Mouse (Mus musculus): ENCODE results near the gene Gm9913. TPM values are rescaled to one million over a fixed set of nuclear protein-coding genes. Genes with fewer than 3 reads are reported as not detected.

The Gm9913 gene
- polyA plus RNA-seq, 1 experiment from 2014 or later = not detected

DNA sequence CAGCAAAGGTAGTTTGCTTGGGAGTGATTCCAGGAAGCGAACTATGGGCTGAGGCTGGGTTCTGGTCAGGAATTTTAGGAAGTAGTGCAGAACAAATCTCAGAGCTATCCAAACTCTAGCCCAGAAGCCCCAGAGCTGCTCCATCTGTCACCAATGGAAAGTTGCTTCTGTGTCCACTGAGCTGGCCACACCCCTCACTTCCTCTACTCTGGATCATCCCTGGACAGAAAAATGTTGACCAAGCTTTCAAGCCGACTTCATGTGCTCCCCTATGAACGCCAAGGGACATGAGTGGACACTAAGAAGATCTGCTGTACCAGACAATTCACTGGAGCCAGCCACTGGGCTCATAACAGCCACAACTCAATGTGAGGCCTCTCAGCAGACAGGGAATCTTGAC is 28.7 kb upstream of the Gm9913 start:
- Histone ChIP-seq H3K9ac (ENCODE audit: low read depth, low read length) (no peak overlapping the region), H3K9me3 (replicated peaks; ENCODE audit: control insufficient read depth, low read length) (no peaks in the 10 kb centered on the region), H3K4me1 (ENCODE audit: control insufficient read depth, low read depth, low read length) (no peaks in the 10 kb centered on the region), H3K27me3 (ENCODE audit: control insufficient read depth, insufficient read depth, low read depth, low read length) (no peaks in the 10 kb centered on the region), H3K4me3 (ENCODE audit: low read depth, low read length) (no peak overlapping the region), H3K36me3 (ENCODE audit: control insufficient read depth, insufficient read depth) (no peaks in the 10 kb centered on the region), H3K27ac (ENCODE audit: low read length) (no peak overlapping the region), H3K4me2 (ENCODE audit: low read depth, low read length) (no peak overlapping the region)
- 42% methylated on average over 3 of the region's 3 CpGs for WGBS (ENCODE audit: insufficient replicate concordance)
- no peak for ATAC-seq (ENCODE audit: low read depth)

DNA sequence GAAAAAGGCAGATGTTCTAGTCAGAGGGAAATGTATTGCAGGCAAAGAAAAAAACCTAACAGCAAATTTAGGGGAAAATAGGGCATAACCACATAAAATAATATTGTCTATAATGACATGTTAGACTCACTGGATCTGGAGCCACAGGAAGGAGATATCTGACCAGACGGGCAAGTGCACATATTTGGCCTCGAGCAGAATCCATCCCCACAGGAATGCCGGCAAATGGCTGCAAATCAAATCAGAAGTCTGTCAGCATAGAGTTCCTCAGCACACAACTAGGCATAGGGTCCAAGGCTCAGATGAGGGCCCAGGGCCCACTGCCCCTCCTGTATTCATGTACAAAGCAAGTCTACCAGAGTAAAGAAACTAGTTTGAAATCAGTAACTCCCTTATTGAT is 27.5 kb upstream of the Gm9913 start:
- Histone ChIP-seq H3K27me3 (ENCODE audit: control insufficient read depth, insufficient read depth, low read depth, low read length) (no peaks in the 10 kb centered on the region), H3K27ac (ENCODE audit: low read length) (no peak overlapping the region), H3K9me3 (replicated peaks; ENCODE audit: control insufficient read depth, low read length) (no peaks in the 10 kb centered on the region), H3K4me2 (ENCODE audit: low read depth, low read length) (no peak overlapping the region), H3K4me3 (ENCODE audit: low read depth, low read length) (no peak overlapping the region), H3K4me1 (ENCODE audit: control insufficient read depth, low read depth, low read length) (no peaks in the 10 kb centered on the region), H3K9ac (ENCODE audit: low read depth, low read length) (no peak overlapping the region), H3K36me3 (ENCODE audit: control insufficient read depth, insufficient read depth) (no peaks in the 10 kb centered on the region)
- no peak for ATAC-seq (ENCODE audit: low read depth)
- 63% methylated on average over 3 of the region's 3 CpGs for WGBS (ENCODE audit: insufficient replicate concordance)

DNA sequence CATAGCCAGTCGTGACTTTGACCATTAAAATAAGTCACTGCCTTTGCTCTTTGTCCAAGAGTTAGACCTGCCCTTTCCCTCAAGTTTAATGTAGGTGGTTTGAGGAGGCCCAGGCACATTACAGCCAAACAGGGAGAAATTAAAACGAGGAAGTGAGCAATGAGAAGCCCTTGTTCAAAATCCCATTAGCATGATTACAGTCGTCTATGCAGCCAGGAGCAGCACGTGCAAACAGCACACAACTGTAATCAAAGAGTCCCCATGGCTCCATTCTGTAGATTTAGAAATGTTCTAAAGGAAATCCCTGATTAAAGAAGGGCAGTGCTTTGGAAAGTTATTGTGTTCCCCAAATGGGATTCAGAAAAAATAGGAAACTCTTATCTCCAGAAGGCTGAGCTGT is 26.2 kb upstream of the Gm9913 start:
- H3K4me2 ChIP-seq (ENCODE audit: low read depth, low read length) = no peak overlapping the region
- ATAC-seq (ENCODE audit: low read depth) = no peak
- no peak overlapping the region for H3K27ac ChIP-seq (ENCODE audit: low read length)
- no peaks in the 10 kb centered on the region for H3K36me3 ChIP-seq (ENCODE audit: control insufficient read depth, insufficient read depth)
- H3K4me1 ChIP-seq (ENCODE audit: control insufficient read depth, low read depth, low read length) = no peaks in the 10 kb centered on the region
- no peaks in the 10 kb centered on the region for H3K9me3 ChIP-seq (replicated peaks; ENCODE audit: control insufficient read depth, low read length)
- H3K4me3 ChIP-seq (ENCODE audit: low read depth, low read length) = no peak overlapping the region
- 32% methylated on average over 4 of the region's 4 CpGs for WGBS (ENCODE audit: insufficient replicate concordance)
- no peaks in the 10 kb centered on the region for H3K27me3 ChIP-seq (ENCODE audit: control insufficient read depth, insufficient read depth, low read depth, low read length)
- H3K9ac ChIP-seq (ENCODE audit: low read depth, low read length) = no peak overlapping the region

DNA sequence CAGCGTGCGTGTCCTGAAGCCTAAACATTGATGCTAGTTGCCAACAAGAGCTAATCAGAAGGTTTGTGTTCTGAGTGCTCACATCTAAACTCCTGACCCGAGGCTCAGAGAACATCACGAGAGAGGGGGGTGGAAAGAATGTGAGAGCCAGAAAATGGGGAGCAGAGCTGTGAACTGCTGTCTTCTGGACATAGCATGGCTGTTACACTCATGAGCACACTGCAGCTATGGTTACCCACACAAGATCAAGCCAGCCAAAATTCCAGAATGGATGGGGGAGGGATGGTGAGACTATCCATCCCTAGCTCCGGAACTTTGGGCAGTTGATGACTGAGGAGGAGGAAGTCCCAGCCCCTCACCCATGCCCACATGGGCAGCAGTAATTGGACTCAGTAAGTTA is 24.8 kb upstream of the Gm9913 start:
- Histone ChIP-seq H3K4me1 (ENCODE audit: control insufficient read depth, low read depth, low read length) (no peaks in the 10 kb centered on the region), H3K36me3 (ENCODE audit: control insufficient read depth, insufficient read depth) (no peaks in the 10 kb centered on the region), H3K27me3 (ENCODE audit: control insufficient read depth, insufficient read depth, low read depth, low read length) (no peaks in the 10 kb centered on the region), H3K4me2 (ENCODE audit: low read depth, low read length) (no peak overlapping the region), H3K4me3 (ENCODE audit: low read depth, low read length) (no peak overlapping the region), H3K9me3 (replicated peaks; ENCODE audit: control insufficient read depth, low read length) (no peaks in the 10 kb centered on the region), H3K27ac (ENCODE audit: low read length) (no peak overlapping the region), H3K9ac (ENCODE audit: low read depth, low read length) (no peak overlapping the region)
- ATAC-seq (ENCODE audit: low read depth) = no peak
- WGBS (ENCODE audit: insufficient replicate concordance) = 58% methylated on average over 5 of the region's 5 CpGs

DNA sequence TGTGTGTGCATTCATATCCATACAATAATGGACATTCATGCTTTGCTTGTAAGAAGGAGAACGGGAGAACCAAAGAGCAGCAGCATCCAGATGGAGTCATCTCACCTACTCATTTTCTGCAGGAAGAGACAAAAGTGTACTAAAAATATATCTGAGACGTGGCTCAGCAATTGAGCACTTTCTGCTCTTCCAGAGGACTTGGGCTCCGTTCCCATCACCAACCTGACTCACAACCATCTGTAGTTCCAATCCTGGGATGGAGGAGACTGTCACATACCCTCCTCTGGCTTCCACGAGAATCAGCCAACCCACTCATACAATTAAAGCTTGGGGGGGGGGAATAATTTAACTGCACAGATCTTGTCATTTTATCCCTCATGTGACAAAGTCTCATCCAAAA is 23.8 kb upstream of the Gm9913 start:
- Histone ChIP-seq H3K27ac (ENCODE audit: low read length) (no peak overlapping the region), H3K9ac (ENCODE audit: low read depth, low read length) (no peak overlapping the region), H3K4me2 (ENCODE audit: low read depth, low read length) (no peak overlapping the region), H3K36me3 (ENCODE audit: control insufficient read depth, insufficient read depth) (no peaks in the 10 kb centered on the region), H3K27me3 (ENCODE audit: control insufficient read depth, insufficient read depth, low read depth, low read length) (no peaks in the 10 kb centered on the region), H3K4me3 (ENCODE audit: low read depth, low read length) (no peak overlapping the region), H3K4me1 (ENCODE audit: control insufficient read depth, low read depth, low read length) (no peaks in the 10 kb centered on the region), H3K9me3 (replicated peaks; ENCODE audit: control insufficient read depth, low read length) (no peaks in the 10 kb centered on the region)
- ATAC-seq (ENCODE audit: low read depth) = no peak
- WGBS (ENCODE audit: insufficient replicate concordance) = 53% methylated on average over 4 of the region's 4 CpGs

DNA sequence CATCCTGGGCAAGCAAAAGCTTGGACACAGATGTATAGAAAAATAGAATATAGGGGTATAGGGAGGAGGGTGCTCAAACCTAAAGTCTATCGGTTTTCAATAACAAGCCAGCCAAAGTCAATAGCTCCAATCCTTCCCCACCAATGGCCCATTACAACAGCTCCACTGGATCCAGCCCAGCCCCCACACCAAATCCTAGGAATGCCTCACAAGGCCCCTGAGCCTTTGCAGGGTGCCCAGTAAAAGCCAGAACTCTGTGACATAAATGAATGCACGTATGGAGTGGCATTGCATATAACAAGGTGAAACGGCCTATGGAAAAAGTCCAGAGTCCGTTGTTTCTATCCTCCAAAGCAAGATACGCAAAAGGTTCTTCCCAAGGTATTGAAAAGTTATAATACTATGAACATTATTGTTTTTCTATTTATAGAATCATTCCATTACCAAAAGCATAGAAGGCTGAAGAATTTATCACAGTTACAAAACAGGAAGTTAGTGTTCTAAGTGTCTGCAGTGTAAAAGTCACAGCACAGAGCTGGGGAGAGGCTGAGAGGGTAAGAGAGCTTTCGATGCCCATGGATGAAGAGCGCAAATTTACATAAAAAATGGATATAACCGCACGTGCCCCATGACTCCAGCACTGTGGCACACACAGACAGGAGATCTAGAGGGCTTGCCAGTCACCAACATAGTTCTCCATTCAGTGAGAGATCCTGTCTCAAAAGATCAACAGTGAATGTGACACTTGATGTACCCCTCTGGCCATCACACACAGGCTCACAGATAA is 23.2 kb upstream of the Gm9913 start:
- Histone ChIP-seq H3K27me3 (ENCODE audit: control insufficient read depth, insufficient read depth, low read depth, low read length) (no peaks in the 10 kb centered on the region), H3K4me1 (ENCODE audit: control insufficient read depth, low read depth, low read length) (no peaks in the 10 kb centered on the region), H3K4me2 (ENCODE audit: low read depth, low read length) (no peak overlapping the region), H3K36me3 (ENCODE audit: control insufficient read depth, insufficient read depth) (no peaks in the 10 kb centered on the region), H3K9ac (ENCODE audit: low read depth, low read length) (no peak overlapping the region), H3K27ac (ENCODE audit: low read length) (no peak overlapping the region), H3K4me3 (ENCODE audit: low read depth, low read length) (no peak overlapping the region), H3K9me3 (replicated peaks; ENCODE audit: control insufficient read depth, low read length) (no peaks in the 10 kb centered on the region)
- no peak for ATAC-seq (ENCODE audit: low read depth)
- 61% methylated on average over 9 of the region's 9 CpGs for WGBS (ENCODE audit: insufficient replicate concordance)

DNA sequence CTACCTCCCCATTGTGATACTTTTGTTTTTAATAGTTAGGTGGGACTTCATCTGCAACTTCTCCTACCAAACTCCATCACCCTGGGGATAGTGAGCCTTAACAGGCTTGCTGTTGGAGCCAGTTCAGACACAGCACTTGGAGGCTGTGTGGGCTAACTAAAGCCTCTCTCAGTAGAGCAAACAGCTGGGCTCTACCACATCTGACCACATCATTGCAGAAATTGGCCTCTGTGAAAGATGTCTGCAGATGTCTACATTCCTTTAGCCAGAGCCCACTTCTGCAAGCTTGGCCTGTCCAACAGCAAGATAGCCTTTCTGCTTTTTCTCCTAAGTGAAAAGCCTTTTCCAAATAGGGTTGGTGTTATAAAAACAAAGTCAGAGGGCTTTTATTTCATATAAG is 20.7 kb upstream of the Gm9913 start:
- H3K4me1 ChIP-seq (ENCODE audit: control insufficient read depth, low read depth, low read length) = no peaks in the 10 kb centered on the region
- H3K9me3 ChIP-seq (replicated peaks; ENCODE audit: control insufficient read depth, low read length) = no peaks in the 10 kb centered on the region
- H3K27ac ChIP-seq (ENCODE audit: low read length) = no peak overlapping the region
- H3K27me3 ChIP-seq (ENCODE audit: control insufficient read depth, insufficient read depth, low read depth, low read length) = no peaks in the 10 kb centered on the region
- H3K4me3 ChIP-seq (ENCODE audit: low read depth, low read length) = no peak overlapping the region
- no peak overlapping the region for H3K9ac ChIP-seq (ENCODE audit: low read depth, low read length)
- no peak overlapping the region for H3K4me2 ChIP-seq (ENCODE audit: low read depth, low read length)
- H3K36me3 ChIP-seq (ENCODE audit: control insufficient read depth, insufficient read depth) = no peaks in the 10 kb centered on the region
- no peak for ATAC-seq (ENCODE audit: low read depth)

DNA sequence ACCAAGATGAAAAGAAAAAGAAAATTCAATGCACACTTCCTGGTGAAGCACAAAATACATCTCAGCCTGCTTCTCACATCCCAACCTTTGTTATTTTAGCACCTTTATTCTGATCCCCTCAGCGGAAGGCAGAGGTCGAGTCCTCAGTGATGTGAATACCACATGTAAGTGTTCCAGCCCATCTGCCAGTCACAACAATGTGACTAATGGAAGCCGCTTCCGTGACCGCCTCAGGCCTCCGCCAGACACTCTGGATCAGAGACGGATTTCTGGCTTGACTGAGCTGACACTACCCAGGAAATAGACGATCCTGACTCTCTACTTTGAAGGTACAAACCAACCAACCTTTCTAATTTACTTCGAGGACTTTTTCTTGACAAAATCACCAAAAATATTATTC is 20.0 kb upstream of the Gm9913 start:
- WGBS (ENCODE audit: insufficient replicate concordance) = 66% methylated on average over 9 of the region's 9 CpGs
- ATAC-seq (ENCODE audit: low read depth) = no peak
- Histone ChIP-seq H3K4me3 (ENCODE audit: low read depth, low read length) (no peak overlapping the region), H3K36me3 (ENCODE audit: control insufficient read depth, insufficient read depth) (no peaks in the 10 kb centered on the region), H3K27ac (ENCODE audit: low read length) (no peak overlapping the region), H3K9me3 (replicated peaks; ENCODE audit: control insufficient read depth, low read length) (no peaks in the 10 kb centered on the region), H3K4me1 (ENCODE audit: control insufficient read depth, low read depth, low read length) (no peaks in the 10 kb centered on the region), H3K27me3 (ENCODE audit: control insufficient read depth, insufficient read depth, low read depth, low read length) (no peaks in the 10 kb centered on the region), H3K4me2 (ENCODE audit: low read depth, low read length) (no peak overlapping the region), H3K9ac (ENCODE audit: low read depth, low read length) (no peak overlapping the region)

DNA sequence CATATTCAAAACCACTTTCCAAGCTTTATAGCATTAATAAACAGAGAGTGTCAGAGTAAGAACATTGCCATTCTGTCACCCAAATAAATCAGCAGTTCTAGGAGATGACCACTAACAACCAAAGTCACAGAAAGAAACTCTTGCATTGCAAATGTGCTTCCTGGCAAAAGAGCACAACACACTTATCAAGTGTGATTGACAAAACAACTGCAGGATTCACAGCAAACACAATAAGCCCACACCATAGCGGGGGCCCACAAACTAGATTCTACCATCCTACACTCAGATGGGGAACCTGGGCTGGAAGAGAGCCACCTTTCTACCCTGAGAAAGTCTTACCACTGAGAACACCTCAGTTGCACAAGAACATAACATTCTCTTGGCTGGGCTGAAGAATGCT is 14.9 kb upstream of the Gm9913 start:
- ATAC-seq (ENCODE audit: low read depth) = no peak
- Histone ChIP-seq H3K27me3 (ENCODE audit: control insufficient read depth, insufficient read depth, low read depth, low read length) (no peaks in the 10 kb centered on the region), H3K4me2 (ENCODE audit: low read depth, low read length) (no peak overlapping the region)

More for the DNA sequence above, 14.9 kb upstream of the Gm9913 start:
- H3K27ac ChIP-seq (ENCODE audit: low read length) = no peak overlapping the region
- 77% methylated on average over 1 of the region's 1 CpGs for WGBS (ENCODE audit: insufficient replicate concordance)
- H3K36me3 ChIP-seq (ENCODE audit: control insufficient read depth, insufficient read depth) = no peaks in the 10 kb centered on the region
- no peaks in the 10 kb centered on the region for H3K9me3 ChIP-seq (replicated peaks; ENCODE audit: control insufficient read depth, low read length)
- no peaks in the 10 kb centered on the region for H3K4me1 ChIP-seq (ENCODE audit: control insufficient read depth, low read depth, low read length)
- H3K4me3 ChIP-seq (ENCODE audit: low read depth, low read length) = no peak overlapping the region
- H3K9ac ChIP-seq (ENCODE audit: low read depth, low read length) = no peak overlapping the region
